22 mouse cellular contexts compared by ENCODE assay signal in genomic region chr6:53531461-53531860, GRCm38 (mm10).
DNase-seq lines count a peak whose midpoint lies in the region; ATAC-seq lines count a peak whose summit lies in the region.
"Had no signal": no experiment of that assay in that cellular context is flagged by ENCODE, and none has a peak within 500 bp of the region (broad histone marks: within the 10 kb centered on the region; RNA-seq: fewer than 3 reads in every experiment).

No protein-coding gene starts in this region.

- H3K9ac ChIP-seq in limb, embryonic 12.5 days (replicated peaks) = no peak overlapping the region
- H3K9ac ChIP-seq: embryonic facial prominence, embryonic 15.5 days; hindbrain, embryonic 15.5 days had no signal

- H3K36me3 ChIP-seq in heart, embryonic 10.5 days = no peaks in the 10 kb centered on the region
- H3K36me3 ChIP-seq in limb, embryonic 12.5 days = no peaks in the 10 kb centered on the region; the same call in 1 of the 2 replicates
- H3K36me3 ChIP-seq in limb, embryonic 10.5 days = no peaks in the 10 kb centered on the region
- H3K36me3 ChIP-seq: embryonic facial prominence, embryonic 15.5 days; forebrain, embryonic 10.5 days; hindbrain, embryonic 15.5 days had no signal

- peak; percentile 42 for DNase-seq in gastrocnemius, adult 18-20 months (ENCODE audit: low spot score)
- no peak for DNase-seq in gastrocnemius, postnatal 10 days
- peak; percentile 19 to 38 for DNase-seq in heart, adult 18-20 months
- no peak for DNase-seq in heart, embryonic 10.5 days (ENCODE audit: low spot score)
- DNase-seq in limb, embryonic 10.5 days (ENCODE audit: low spot score) = no peak
- DNase-seq in thymus, postnatal 4 days = no peak
- DNase-seq in adrenal gland, postnatal 4 days (ENCODE audit: low spot score in 2 of 2) = no peak
- DNase-seq: adrenal gland, postnatal 14 days; cerebellum, adult 18-20 months; cerebellum, adult 9-11 months; cerebellum, postnatal 36 days; kidney, adult 8-10 months had no signal

- H3K27me3 ChIP-seq in heart, embryonic 10.5 days (ENCODE audit: insufficient read depth, poor library complexity, severe bottlenecking) = no peaks in the 10 kb centered on the region
- H3K27me3 ChIP-seq in limb, embryonic 12.5 days = no peaks in the 10 kb centered on the region
- H3K27me3 ChIP-seq in limb, embryonic 10.5 days (ENCODE audit: low read depth, poor library complexity, severe bottlenecking) = no peaks in the 10 kb centered on the region
- H3K27me3 ChIP-seq: CH12.LX; embryonic facial prominence, embryonic 15.5 days; hindbrain, embryonic 15.5 days; Patski had no signal

- H3K9me3 ChIP-seq in heart, embryonic 10.5 days = no peaks in the 10 kb centered on the region
- peaks cover 1% of the 10 kb centered on the region; the same call in 1 of the 2 replicates for H3K9me3 ChIP-seq in limb, embryonic 12.5 days
- H3K9me3 ChIP-seq in limb, embryonic 10.5 days (replicated peaks) = no peaks in the 10 kb centered on the region
- H3K9me3 ChIP-seq: embryonic facial prominence, embryonic 15.5 days; forebrain, embryonic 10.5 days; hindbrain, embryonic 15.5 days had no signal

- H3K4me2 ChIP-seq in limb, embryonic 12.5 days = no peak overlapping the region
- H3K4me2 ChIP-seq: embryonic facial prominence, embryonic 15.5 days; hindbrain, embryonic 15.5 days had no signal

- H3K4me1 ChIP-seq in heart, embryonic 10.5 days = no peaks in the 10 kb centered on the region
- H3K4me1 ChIP-seq in limb, embryonic 12.5 days (replicated peaks) = peaks cover 30% of the 10 kb centered on the region
- H3K4me1 ChIP-seq in limb, embryonic 10.5 days = no peaks in the 10 kb centered on the region; the same call in 1 of the 2 replicates
- H3K4me1 ChIP-seq: embryonic facial prominence, embryonic 15.5 days; forebrain, embryonic 10.5 days; hindbrain, embryonic 15.5 days had no signal

- no peak overlapping the region for H3K4me3 ChIP-seq in heart, embryonic 10.5 days
- H3K4me3 ChIP-seq in limb, embryonic 12.5 days (replicated peaks) = no peak overlapping the region
- H3K4me3 ChIP-seq in limb, embryonic 10.5 days = no peak overlapping the region
- H3K4me3 ChIP-seq: embryonic facial prominence, embryonic 15.5 days; erythroblast, embryonic 14.5 days; forebrain, embryonic 10.5 days; hindbrain, embryonic 15.5 days had no signal

- WGBS in heart, embryonic 10.5 days = 80% methylated on average over 4 of the region's 4 CpGs
- WGBS in limb, embryonic 12.5 days = 83% methylated on average over 4 of the region's 4 CpGs
- WGBS in limb, embryonic 10.5 days = 90% methylated on average over 4 of the region's 4 CpGs

- ATAC-seq in limb, embryonic 12.5 days (ENCODE audit: insufficient number of reproducible peaks, insufficient read depth, low FRiP score, low TSS enrichment, low read depth) = no peak
- ATAC-seq: activated CD4-positive, CD25-positive, alpha-beta regulatory T cell, adult 4 months; forebrain, embryonic 14.5 days; intestine, postnatal 0 days; Patski had no signal

- H3K27ac ChIP-seq in heart, embryonic 10.5 days = no peak overlapping the region
- peak overlapping the region; percentile 90 for H3K27ac ChIP-seq in limb, embryonic 12.5 days
- H3K27ac ChIP-seq in limb, embryonic 10.5 days = no peak overlapping the region
- H3K27ac ChIP-seq: embryonic facial prominence, embryonic 15.5 days; forebrain, embryonic 10.5 days; hindbrain, embryonic 15.5 days had no signal

Comparison
In these comparisons a context has a peak if more than half of its experiments do, and no peak if none do; other contexts are left out.
1. DNase-seq: peak in gastrocnemius, adult 18-20 months (single experiment) and heart, adult 18-20 months (2 of 2); none in gastrocnemius, postnatal 10 days (single experiment), heart, embryonic 10.5 days (single experiment), limb, embryonic 10.5 days (single experiment), thymus, postnatal 4 days (single experiment) and adrenal gland, postnatal 4 days (0 of 2).